Mouse (Mus musculus): Measurements from ENCODE around the gene Gad1. TPM values are rescaled to one million over a fixed set of nuclear protein-coding genes. Genes with fewer than 3 reads are reported as not detected.
"Not testable (repeated sequence)": the region's sequence is repeated elsewhere in the genome, so short reads cannot be mapped to it uniquely, and the experiment has no call there.

Gad1 gene
- total and polyA plus RNA-seq, 2 experiments from 2014 or later: 122 to 135 TPM

DNA sequence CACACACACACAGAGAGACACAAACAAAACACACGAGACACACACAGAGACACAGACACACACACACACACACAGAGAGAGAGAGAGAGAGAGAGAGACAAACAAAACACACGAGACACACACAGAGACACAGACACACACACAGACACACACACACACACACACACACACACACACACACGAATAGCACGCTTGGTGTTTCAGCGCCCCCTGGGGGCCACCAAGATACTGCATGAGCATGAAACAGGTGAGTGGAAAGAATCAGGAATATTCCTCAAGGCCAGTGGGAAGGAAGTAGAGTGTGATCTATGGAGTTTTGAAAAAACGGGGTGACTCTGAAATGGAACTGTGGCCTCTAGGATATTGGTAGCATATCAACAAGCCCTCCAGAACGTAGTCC is 14.6 kb upstream of the Gad1 start:
- H3K36me3 ChIP-seq (ENCODE audit: insufficient read depth); H3K4me3 ChIP-seq (ENCODE audit: low read depth, low read length); H3K27me3 ChIP-seq (ENCODE audit: insufficient read depth, low read length); H3K9me3 ChIP-seq (ENCODE audit: low read length); ATAC-seq; H3K27ac ChIP-seq (ENCODE audit: low read depth, low read length); H3K4me1 ChIP-seq (ENCODE audit: insufficient read depth); H3K4me2 ChIP-seq (ENCODE audit: low read depth); H3K9ac ChIP-seq: not testable (repeated sequence)
- peak; percentile 36 for DNase-seq
- WGBS: 37% methylated on average over 7 of the region's 7 CpGs
- peak; percentile 78 for TF ChIP-seq CTCF (IDR thresholded peaks at IDR 0.05; ENCODE audit: low read depth)

DNA sequence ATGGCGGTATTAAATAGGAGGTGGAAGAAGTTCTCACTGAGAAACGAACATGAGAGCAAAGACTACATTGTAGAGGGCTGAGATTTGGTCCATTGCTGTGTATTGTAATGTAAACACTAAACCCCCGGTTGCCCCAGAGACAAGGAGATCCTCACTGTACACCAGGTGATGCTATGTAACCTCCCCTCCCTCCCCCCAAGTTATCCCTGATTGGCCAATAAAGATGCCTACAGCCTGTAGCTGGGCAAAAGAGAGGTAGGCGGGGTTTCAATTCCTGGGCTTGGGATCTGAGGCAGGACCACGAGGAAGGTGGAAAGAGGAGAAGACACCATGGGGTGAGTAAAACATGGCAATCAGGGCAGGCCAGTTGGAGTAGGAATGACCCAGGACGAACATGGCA is 2.2 kb upstream of the Gad1 start:
- DNase-seq (no peak), ATAC-seq (no peak)
- Histone ChIP-seq H3K4me3 (ENCODE audit: low read depth, low read length) (no peak overlapping the region), H3K27me3 (ENCODE audit: insufficient read depth, low read length) (no peaks in the 10 kb centered on the region), H3K9me3 (ENCODE audit: low read length) (no peaks in the 10 kb centered on the region), H3K27ac (ENCODE audit: low read depth, low read length) (no peak overlapping the region), H3K9ac (no peak overlapping the region), H3K4me2 (ENCODE audit: low read depth) (no peak overlapping the region), H3K36me3 (ENCODE audit: insufficient read depth) (no peaks in the 10 kb centered on the region), H3K4me1 (ENCODE audit: insufficient read depth) (no peaks in the 10 kb centered on the region)
- 60% methylated on average over 6 of the region's 6 CpGs for WGBS
- TF ChIP-seq CTCF (IDR thresholded peaks at IDR 0.05; ENCODE audit: low read depth): no peak

DNA sequence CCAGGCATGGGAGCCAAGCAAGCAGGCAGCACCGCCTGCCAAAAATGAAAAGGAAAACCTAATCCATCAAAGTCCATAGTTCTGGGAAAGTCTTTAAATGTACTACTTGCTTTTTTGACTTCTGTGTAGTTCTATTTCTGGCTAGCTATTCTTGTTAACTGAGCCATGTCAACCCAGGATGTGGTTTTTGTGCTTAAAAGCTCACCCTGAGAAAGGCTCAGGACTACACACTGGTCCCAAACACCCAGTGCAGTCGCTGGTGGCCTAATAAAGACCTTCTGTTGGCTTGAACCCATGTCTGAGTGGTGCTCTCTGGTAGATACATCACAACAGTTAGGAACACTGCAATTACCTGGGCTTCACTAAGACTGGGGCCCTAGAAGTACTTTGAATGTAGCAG is 1.4 kb upstream of the Gad1 start:
- Histone ChIP-seq H3K27ac (ENCODE audit: low read depth, low read length) (no peak overlapping the region), H3K27me3 (ENCODE audit: insufficient read depth, low read length) (no peaks in the 10 kb centered on the region), H3K4me3 (ENCODE audit: low read depth, low read length) (no peak overlapping the region), H3K9me3 (ENCODE audit: low read length) (no peaks in the 10 kb centered on the region), H3K4me2 (ENCODE audit: low read depth) (no peak overlapping the region), H3K9ac (no peak overlapping the region), H3K36me3 (ENCODE audit: insufficient read depth) (no peaks in the 10 kb centered on the region), H3K4me1 (ENCODE audit: insufficient read depth) (no peaks in the 10 kb centered on the region)
- TF ChIP-seq CTCF (IDR thresholded peaks at IDR 0.05; ENCODE audit: low read depth): no peak
- ATAC-seq: no peak
- 87% methylated on average over 2 of the region's 2 CpGs for WGBS
- no peak for DNase-seq

DNA sequence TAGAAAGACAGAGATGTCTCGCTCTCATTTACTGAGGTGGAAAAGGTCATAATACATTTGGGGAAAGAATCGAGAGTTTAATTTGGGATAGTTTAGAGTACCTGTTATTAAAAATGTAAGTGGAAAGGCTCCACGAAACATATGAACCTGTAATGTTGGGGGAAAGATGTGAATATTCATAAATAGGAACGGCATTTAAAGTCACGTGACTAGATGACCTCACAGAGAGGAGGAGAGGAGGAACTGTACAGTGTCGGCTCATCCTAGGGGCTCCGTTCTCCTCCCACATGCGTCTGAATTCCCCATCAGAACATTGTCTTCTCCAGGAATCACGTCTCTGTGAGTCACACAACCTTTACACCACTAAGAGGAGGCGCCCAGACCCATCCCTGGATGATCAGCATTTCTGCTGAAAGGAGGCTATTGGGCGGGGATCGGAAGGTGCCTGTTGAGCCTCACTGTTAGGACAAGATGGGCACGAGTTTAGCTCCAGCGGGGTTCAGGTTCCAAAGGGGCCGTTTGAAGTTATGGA is 739 bp upstream of the Gad1 start:
- H3K9ac ChIP-seq: no peak overlapping the region
- no peak overlapping the region for H3K27ac ChIP-seq (ENCODE audit: low read depth, low read length)
- no peak overlapping the region for H3K4me2 ChIP-seq (ENCODE audit: low read depth)
- TF ChIP-seq CTCF (IDR thresholded peaks at IDR 0.05; ENCODE audit: low read depth): no peak
- DNase-seq (no peak), ATAC-seq (no peak)
- 85% methylated on average over 15 of the region's 15 CpGs for WGBS
- H3K36me3 ChIP-seq (ENCODE audit: insufficient read depth): no peaks in the 10 kb centered on the region
- H3K4me1 ChIP-seq (ENCODE audit: insufficient read depth): no peaks in the 10 kb centered on the region
- H3K4me3 ChIP-seq (ENCODE audit: low read depth, low read length): no peak overlapping the region
- H3K27me3 ChIP-seq (ENCODE audit: insufficient read depth, low read length): no peaks in the 10 kb centered on the region
- H3K9me3 ChIP-seq (ENCODE audit: low read length): no peaks in the 10 kb centered on the region

DNA sequence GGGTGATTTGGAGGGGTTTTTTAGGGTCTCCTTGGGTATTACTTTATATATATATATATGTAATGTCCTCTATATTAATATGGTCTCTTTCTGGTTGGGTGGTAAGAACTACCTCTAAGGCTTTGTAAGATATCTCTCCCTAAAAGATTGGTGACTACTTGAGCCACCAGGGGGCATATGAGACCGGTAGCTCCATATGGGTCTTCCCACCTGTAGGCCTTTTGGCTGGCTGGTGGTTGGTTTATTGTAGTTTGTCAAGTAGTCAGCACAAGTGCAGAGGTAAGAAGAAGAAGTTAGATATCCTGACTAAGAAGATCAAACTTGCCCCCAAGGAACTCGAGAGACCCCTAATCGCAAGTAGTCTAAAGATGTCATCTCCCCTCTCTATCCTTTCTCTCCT is 954 bp downstream of the Gad1 start:
- Histone ChIP-seq H3K36me3 (ENCODE audit: insufficient read depth) (no peaks in the 10 kb centered on the region), H3K27ac (ENCODE audit: low read depth, low read length) (no peak overlapping the region), H3K4me1 (ENCODE audit: insufficient read depth) (no peaks in the 10 kb centered on the region; the same call in 1 of the 2 replicates), H3K9me3 (ENCODE audit: low read length) (no peaks in the 10 kb centered on the region), H3K27me3 (ENCODE audit: insufficient read depth, low read length) (no peaks in the 10 kb centered on the region), H3K4me2 (ENCODE audit: low read depth) (no peak overlapping the region), H3K9ac (no peak overlapping the region), H3K4me3 (ENCODE audit: low read depth, low read length) (no peak overlapping the region)
- TF ChIP-seq CTCF (IDR thresholded peaks at IDR 0.05; ENCODE audit: low read depth): no peak
- no peak for DNase-seq
- 83% methylated on average over 3 of the region's 3 CpGs for WGBS
- no peak for ATAC-seq

DNA sequence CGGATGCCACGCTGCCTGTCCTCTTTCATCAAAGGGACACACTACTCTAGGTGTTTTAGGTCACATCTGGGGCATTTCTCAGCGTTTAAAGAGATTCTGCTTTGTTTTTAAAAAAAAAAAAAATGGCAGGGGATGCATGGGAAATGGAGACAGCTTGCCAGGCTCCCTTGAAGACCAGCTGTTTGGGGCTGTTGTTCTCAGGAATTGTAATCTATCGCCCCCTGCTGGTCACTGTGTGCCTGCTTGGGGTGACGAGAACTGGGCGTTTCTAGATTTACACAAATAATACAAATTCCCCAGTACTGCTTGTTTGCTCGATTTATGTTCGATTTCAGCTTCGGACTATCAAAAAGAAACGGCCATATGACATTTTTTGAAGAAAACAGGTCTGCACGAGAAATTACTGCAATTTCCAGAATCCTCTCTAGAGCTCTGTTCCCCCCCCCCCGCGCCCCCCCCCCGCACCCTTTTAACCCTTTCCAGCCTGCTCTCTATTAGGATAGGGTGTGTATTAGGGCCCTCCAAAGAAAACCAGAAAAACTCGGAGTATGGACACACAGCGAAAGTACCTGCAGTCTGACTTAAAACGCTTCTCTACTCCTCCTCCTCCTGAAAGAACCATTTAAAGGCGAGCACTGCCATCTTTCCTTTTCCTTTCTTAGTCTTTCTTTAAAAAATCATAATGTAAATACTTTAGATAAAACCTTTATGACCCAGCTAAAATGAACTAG is 5.4 kb downstream of the Gad1 start:
- Histone ChIP-seq H3K9me3 (ENCODE audit: low read length) (no peaks in the 10 kb centered on the region), H3K36me3 (ENCODE audit: insufficient read depth) (no peaks in the 10 kb centered on the region), H3K27me3 (ENCODE audit: insufficient read depth, low read length) (peaks cover 12% of the 10 kb centered on the region; the same call in 1 of the 2 replicates), H3K4me2 (ENCODE audit: low read depth) (peak overlapping the region; percentile 60), H3K4me1 (ENCODE audit: insufficient read depth) (no peaks in the 10 kb centered on the region; the same call in 1 of the 2 replicates), H3K9ac (peak overlapping the region; percentile 42), H3K4me3 (ENCODE audit: low read depth, low read length) (peak overlapping the region; percentile 29), H3K27ac (ENCODE audit: low read depth, low read length) (peak overlapping the region; percentile 93)
- peak; percentile 97 for DNase-seq
- WGBS: 4% methylated on average over 17 of the region's 18 CpGs
- peak; percentile 71 for ATAC-seq
- peak; percentile 93 for TF ChIP-seq CTCF (IDR thresholded peaks at IDR 0.05; ENCODE audit: low read depth)

DNA sequence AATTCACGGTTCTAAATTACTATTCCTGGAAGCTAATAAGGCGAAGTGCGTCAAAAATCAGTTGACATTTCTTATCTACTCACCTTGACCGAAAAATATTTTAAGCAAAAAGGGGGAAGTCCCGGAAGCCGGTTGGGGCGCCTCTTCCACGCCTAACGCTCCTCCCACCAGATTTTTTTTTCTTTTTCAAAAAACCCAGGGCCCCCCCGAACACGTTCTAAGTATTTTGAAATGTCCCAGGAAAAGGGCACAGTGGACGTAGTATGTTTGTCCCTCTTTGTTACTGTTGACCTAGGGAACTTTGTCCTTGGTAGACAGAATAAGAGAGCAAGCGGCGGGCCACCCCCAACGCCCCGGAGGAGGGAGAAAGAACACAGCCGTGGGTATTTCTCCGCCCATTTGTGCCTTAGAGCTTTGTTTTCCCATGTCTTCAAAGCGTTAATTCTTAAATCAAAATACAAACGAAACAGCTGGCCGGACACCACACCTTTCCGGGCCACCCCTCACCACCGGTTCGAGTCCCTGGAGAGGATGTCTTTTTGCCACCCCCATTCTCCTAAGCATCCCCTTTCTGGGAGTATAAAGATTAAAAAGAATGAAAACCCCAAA is 6.1 kb downstream of the Gad1 start:
- peak; percentile 62 for DNase-seq
- Histone ChIP-seq H3K9me3 (ENCODE audit: low read length) (no peaks in the 10 kb centered on the region), H3K27ac (ENCODE audit: low read depth, low read length) (peak overlapping the region; percentile 93), H3K4me2 (ENCODE audit: low read depth) (peak overlapping the region; percentile 60), H3K27me3 (ENCODE audit: insufficient read depth, low read length) (peaks cover 12% of the 10 kb centered on the region; the same call in 1 of the 2 replicates), H3K36me3 (ENCODE audit: insufficient read depth) (no peaks in the 10 kb centered on the region), H3K9ac (peak overlapping the region; percentile 42), H3K4me3 (ENCODE audit: low read depth, low read length) (peak overlapping the region; percentile 29), H3K4me1 (ENCODE audit: insufficient read depth) (no peaks in the 10 kb centered on the region; the same call in 1 of the 2 replicates)
- no peak for ATAC-seq
- WGBS: 11% methylated on average over 24 of the region's 24 CpGs
- no peak for TF ChIP-seq CTCF (IDR thresholded peaks at IDR 0.05; ENCODE audit: low read depth)

Measured in forebrain, postnatal 0 days (tissue).